In genomic region chr7:64741333-64742307, GRCm38 (mm10) we compare ENCODE assay signal across 8 mouse cellular contexts.
A peak's percentile ranks its signal among the peaks of the same experiment; 100 is the strongest.
DNase-seq lines count a peak whose midpoint lies in the region; ATAC-seq and TF ChIP-seq lines count a peak whose summit lies in the region.

No protein-coding gene starts in this region.

- 28% methylated on average over 8 of the region's 8 CpGs for WGBS in liver, embryonic 14.5 days (ENCODE audit: insufficient replicate concordance)
- 20% methylated on average over 8 of the region's 8 CpGs for WGBS in neural tube, embryonic 15.5 days

- peak; percentile 90 for TF ChIP-seq CTCF in liver, embryonic 14.5 days (IDR thresholded peaks at IDR 0.05; ENCODE audit: low read depth)

- no peaks in the 10 kb centered on the region for H3K9me3 ChIP-seq in liver, embryonic 14.5 days (ENCODE audit: control insufficient read depth, low read length)
- no peaks in the 10 kb centered on the region for H3K9me3 ChIP-seq in neural tube, embryonic 15.5 days (replicated peaks)

- no peaks in the 10 kb centered on the region for H3K27me3 ChIP-seq in liver, embryonic 14.5 days (ENCODE audit: control insufficient read depth, insufficient read depth, low read length)
- no peaks in the 10 kb centered on the region for H3K27me3 ChIP-seq in neural tube, embryonic 15.5 days (replicated peaks)

- peak; percentile 27 for DNase-seq in CD4-positive helper T cell, adult 2 months (ENCODE audit: low read depth, low spot score)
- DNase-seq in adrenal gland, postnatal 10 days = peak; percentile 82
- DNase-seq in embryo, embryonic 11 days = peak; percentile 90
- DNase-seq in heart, postnatal 10 days = peak; percentile 66 to 84
- peak; percentile 43 to 84 for DNase-seq in kidney, postnatal 36 days
- DNase-seq in liver, embryonic 14.5 days (ENCODE audit: low read depth in 3 of 3, low spot score in 3 of 3) = peak; percentile 3 to 9 (median 9)
- peak; percentile 77 for DNase-seq in thymus, postnatal 0 days (ENCODE audit: low spot score)

- no peak for ATAC-seq in liver, embryonic 14.5 days (ENCODE audit: insufficient read depth)
- ATAC-seq in neural tube, embryonic 15.5 days (ENCODE audit: low FRiP score) = peak; percentile 92

- intact Hi-C loops in heart, postnatal 10 days (cut with DNase I) = loop anchor here (5.0 to 10.0 kb wide), 4 partner anchors 317 to 989 kb away; no protein-coding TSS in a partner anchor

- no peak overlapping the region for H3K4me3 ChIP-seq in liver, embryonic 14.5 days (ENCODE audit: insufficient read depth in 1 of 2, low read depth in 2 of 2, low read length in 2 of 2)
- no peak overlapping the region for H3K4me3 ChIP-seq in neural tube, embryonic 15.5 days (replicated peaks)

- no peak overlapping the region for H3K4me2 ChIP-seq in liver, embryonic 14.5 days (ENCODE audit: low read depth)
- no peak overlapping the region for H3K4me2 ChIP-seq in neural tube, embryonic 15.5 days

- no peak overlapping the region for H3K9ac ChIP-seq in liver, embryonic 14.5 days (replicated peaks)
- peak overlapping the region; percentile 7; the same call in 1 of the 2 replicates for H3K9ac ChIP-seq in neural tube, embryonic 15.5 days (replicated peaks)

- H3K27ac ChIP-seq in liver, embryonic 14.5 days = no peak overlapping the region
- peak overlapping the region; percentile 39 for H3K27ac ChIP-seq in neural tube, embryonic 15.5 days (replicated peaks)

- no peaks in the 10 kb centered on the region for H3K36me3 ChIP-seq in liver, embryonic 14.5 days (replicated peaks; ENCODE audit: control insufficient read depth, insufficient read depth, low read depth)
- peaks cover 31% of the 10 kb centered on the region for H3K36me3 ChIP-seq in neural tube, embryonic 15.5 days

- TF ChIP-seq EP300 in liver, embryonic 14.5 days (IDR thresholded peaks at IDR 0.05; ENCODE audit: low read depth) = no peak

- H3K4me1 ChIP-seq in liver, embryonic 14.5 days (replicated peaks; ENCODE audit: control insufficient read depth in 2 of 2, insufficient read depth in 2 of 2, low read length in 1 of 2) = no peaks in the 10 kb centered on the region
- H3K4me1 ChIP-seq in neural tube, embryonic 15.5 days = peaks cover 12% of the 10 kb centered on the region

Comparison
In these comparisons a context has a peak if more than half of its experiments do, and no peak if none do; other contexts are left out.
1. DNase-seq: peak in every context shown above with its lines; median percentile 90 in embryo, embryonic 11 days; 82 in adrenal gland, postnatal 10 days; 77 in thymus, postnatal 0 days; 75 in heart, postnatal 10 days; 64 in kidney, postnatal 36 days; 27 in CD4-positive helper T cell, adult 2 months; 9 in liver, embryonic 14.5 days.